Mouse (Mus musculus) thymus, adult 2 months (tissue): Measurements from ENCODE around the gene Daam1.

Source experiments
- CTCF ChIP-seq: fragments of 200-500 bp; IDR thresholded peaks from 2 replicates; pipeline ENCODE4 v1.5.1; 2012; ENCODE audit warnings: mild to moderate bottlenecking, control low read depth, low read length, moderate library complexity, borderline replicate concordance; ENCODE audit not compliant: control insufficient read depth, poor library complexity, insufficient read depth; ENCODE audit errors: extremely low read depth
- POLR2A ChIP-seq: fragments of 200-500 bp; IDR thresholded peaks from 2 replicates; pipeline ENCODE4 v1.6.1; 2012; ENCODE audit warnings: mild to moderate bottlenecking, low read length, control low read depth, moderate library complexity; ENCODE audit not compliant: control insufficient read depth, poor library complexity, insufficient read depth; ENCODE audit errors: extremely low read depth

- TF ChIP-seq POLR2A (no peak), CTCF (no peak)
Measured at GRCm38 (mm10) chr12:71922827-71923381, 92.0 kb downstream of the Daam1 start.
